Mouse (Mus musculus): ENCODE measurements around the gene AK157302.
"Not testable (repeated sequence)": the region's sequence is repeated elsewhere in the genome, so short reads cannot be mapped to it uniquely, and the experiment has no call there.

AK157302 gene

GRCm38 (mm10) chr13:21495080-21495479 lies at the start of gene AK157302:
AK157302 (plus strand) TSS chr13:21495223.
- DNase-seq (ENCODE audit: low spot score) = no peak

- no peak for DNase-seq (ENCODE audit: low spot score)
Measured at GRCm38 (mm10) chr13:21446796-21447195, 48.2 kb upstream of the AK157302 start.

- no peak for DNase-seq (ENCODE audit: low spot score)
Measured at GRCm38 (mm10) chr13:21447856-21448614, 47.0 kb upstream of the AK157302 start.

DNA sequence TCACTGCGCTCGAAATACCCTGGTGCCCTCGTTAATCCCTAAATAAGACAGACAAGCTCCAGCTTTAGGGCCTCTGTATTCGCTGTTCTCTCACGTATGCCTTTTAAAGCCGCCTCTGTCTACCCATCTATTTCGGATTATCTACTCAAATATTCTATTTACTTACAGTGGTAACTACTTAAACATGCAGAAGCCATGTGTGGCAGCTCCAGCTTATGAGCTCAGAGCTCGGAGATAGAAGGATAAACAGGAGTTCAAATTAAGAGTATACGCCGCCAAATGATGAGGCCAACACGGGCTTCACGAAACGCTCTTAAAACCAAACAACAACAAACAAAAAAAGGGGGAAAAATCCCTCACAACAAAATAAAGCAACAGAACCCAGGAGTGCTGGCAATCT lies 42.0 kb upstream of the AK157302 start:
- DNase-seq (ENCODE audit: low spot score) = no peak

DNA sequence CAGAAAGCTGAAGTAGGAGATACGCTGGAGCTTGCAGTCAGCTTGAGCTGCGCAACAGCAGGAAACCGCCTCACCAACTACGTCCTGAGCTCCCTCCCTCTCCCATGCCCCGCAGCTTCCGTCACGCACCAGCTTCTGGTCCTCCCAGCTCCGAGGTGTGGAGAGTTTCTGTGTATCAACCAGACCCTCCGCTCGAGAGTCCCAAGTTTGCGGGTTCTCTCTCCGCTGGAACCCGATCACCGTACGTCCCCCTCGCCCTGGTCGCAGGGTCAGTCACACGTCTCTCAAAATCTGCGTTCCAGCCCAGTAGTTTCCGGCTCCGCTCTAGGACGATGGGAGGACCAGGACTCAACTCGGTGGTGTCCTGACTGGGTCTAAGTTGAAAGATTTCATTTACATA lies 41.6 kb upstream of the AK157302 start, which contains the start of gene Zscan26:
Gene Zscan26 (minus strand): TSS at position 282 of the 400 bp plus-strand sequence.
- DNase-seq (ENCODE audit: low spot score) = peak; percentile 95

DNA sequence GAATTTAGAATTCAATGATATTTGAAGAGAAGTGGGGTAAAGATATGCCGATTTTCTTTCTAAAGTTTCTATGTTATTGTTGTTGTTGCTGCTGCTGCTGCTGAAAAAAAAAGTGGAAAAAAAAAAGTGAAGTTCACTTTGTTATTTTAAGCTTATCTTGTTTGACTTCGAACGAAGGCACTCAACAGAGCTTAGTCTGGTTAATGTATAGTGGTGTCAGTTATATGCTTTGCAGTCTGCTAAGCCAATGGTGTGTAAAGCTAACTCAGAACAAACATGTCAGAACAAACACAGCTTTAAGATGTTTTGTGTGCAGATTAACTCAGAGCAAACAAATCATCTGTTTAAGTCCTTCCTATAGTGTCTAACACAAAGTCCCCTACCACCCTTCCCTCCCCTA lies 40.9 kb upstream of the AK157302 start:
- no peak for DNase-seq (ENCODE audit: low spot score)

DNA sequence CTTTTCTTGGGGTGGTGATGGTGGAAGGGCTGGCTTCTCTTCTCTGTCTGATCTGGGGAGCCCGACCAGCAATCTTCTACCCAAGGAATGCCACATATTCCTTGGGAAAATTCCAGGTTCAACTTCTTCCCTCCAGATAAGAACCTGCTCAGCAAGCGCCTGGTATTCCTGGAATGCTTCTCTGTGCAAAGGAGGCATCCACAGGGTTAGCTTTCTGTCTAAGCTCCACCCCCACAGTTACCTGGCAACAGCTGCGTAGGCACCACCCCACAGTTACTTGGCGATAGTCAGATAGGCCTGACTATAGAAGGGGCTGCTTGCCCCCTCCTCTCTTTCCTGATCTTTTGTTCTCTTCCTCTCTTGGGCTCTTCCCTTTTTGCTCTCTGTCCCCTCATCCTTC lies 38.7 kb upstream of the AK157302 start:
- no peak for DNase-seq (ENCODE audit: low spot score)

GRCm38 (mm10) chr13:21462516-21462915 lies 32.5 kb upstream of the AK157302 start:
- DNase-seq (ENCODE audit: low spot score) = not testable (repeated sequence)

DNA sequence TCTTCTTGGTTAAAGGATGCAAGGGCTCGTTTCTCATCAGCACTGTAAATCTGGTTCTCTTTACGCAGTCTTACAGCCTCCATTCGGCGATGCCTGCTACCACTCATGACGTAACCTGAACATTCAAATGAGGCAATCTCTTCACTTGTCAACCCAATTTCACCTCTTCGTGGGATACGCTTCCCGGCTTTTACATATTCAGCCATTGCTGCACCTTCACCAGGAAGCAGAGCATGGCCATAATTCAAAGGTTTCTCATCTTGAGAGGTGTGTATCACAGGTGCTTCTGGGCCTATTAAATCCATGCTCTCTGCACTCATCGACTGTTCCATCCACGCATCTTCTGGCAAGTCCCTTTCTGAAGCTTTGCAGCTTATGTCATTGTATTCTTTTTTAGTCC lies 27.7 kb upstream of the AK157302 start:
- DNase-seq (ENCODE audit: low spot score) = no peak

- peak; percentile 93 for DNase-seq (ENCODE audit: low spot score)
Measured at GRCm38 (mm10) chr13:21468061-21469019, 26.7 kb upstream of the AK157302 start, which contains the start of gene Nkapl. Nkapl (minus strand) TSS chr13:21468509.

DNA sequence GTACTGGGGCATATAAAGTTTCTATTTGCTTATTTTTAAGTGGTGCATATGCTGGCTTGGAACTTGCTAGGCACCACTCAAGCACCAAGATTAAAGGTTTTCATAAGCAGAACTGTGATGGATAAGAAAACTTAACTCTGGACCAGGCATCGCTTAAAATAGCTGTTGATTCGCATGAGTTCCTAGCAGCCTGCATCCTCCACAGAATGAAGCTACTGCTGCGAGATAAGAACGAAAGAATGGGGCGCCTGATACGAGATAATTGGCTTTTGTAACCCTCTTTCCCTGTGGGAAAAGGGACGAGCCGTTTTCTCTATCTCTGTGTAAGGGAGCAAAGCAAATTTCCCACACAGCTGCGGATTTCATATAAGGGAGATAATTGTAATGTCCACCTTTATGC lies 25.9 kb upstream of the AK157302 start:
- no peak for DNase-seq (ENCODE audit: low spot score)

- no peak for DNase-seq (ENCODE audit: low spot score)
Measured at GRCm38 (mm10) chr13:21472427-21472826, 22.6 kb upstream of the AK157302 start.

DNA sequence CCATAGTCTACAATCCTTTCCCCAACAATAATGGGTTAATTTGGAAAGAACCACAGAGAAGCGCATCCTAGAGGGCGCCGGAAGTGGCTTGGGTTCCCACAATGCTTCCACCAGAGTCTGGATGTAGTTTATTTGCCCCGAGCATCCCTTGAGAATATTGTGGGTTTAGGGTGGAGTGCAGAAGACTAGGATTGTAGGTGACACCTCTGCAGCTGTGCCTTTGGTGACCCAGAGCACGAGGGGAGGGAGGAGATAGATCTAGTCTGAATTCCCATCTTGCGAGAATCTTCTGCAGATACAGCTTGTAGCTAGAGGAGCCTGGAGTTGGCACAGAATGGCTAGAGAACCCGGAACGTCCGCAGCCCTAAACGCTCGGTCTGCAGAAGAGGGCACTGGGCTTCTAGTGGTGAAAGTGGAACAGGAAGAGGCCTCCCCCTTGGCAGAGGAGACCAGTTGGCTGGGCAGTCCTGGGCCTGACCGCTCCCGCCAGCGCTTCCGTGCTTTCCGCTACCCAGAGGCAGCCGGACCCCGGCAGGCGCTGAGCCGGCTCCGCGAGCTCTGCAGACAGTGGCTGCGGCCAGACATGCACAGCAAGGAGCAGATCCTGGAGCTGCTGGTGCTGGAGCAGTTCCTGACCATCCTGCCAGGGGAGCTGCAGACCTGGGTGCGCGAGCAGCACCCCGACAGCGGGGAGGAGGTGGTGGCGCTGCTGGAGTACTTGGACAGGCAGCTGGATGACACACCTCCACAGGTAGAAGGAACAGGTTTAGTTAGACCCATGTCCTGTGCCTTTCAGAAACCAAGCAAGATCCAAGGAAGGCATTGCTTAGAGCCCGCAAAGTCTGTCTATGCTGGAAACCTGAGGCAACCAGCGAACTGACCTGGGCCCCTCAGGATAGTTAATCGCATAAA lies 16.0 kb upstream of the AK157302 start, which contains the start of the genes Zkscan4 and Gm10065:
Gene Zkscan4 (plus strand): TSS at position 149 of the 912 bp plus-strand sequence.
Gene Gm10065 (minus strand): TSS at position 683 of the 912 bp plus-strand sequence.
- peak; percentile 88 for DNase-seq (ENCODE audit: low spot score)

DNA sequence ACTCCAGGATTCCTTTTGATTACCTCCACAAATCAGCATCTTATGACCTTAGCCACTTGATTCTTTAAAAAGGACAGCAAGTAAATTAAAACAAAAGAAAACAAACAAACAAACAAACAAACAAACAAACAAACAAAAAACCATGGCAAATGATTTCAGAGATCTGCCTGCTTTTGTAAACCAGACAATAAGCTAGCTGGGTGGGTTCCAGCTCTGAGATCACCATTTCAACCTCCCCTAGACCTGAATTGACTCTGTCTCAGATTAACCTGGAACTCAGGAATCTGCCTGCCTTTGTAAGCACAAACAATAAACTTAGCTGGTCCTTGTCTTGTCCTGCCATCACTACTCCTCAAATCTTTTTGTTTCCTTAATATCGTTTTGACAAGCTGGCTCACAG lies 8.1 kb upstream of the AK157302 start:
- DNase-seq (ENCODE audit: low spot score) = no peak

- no peak for DNase-seq (ENCODE audit: low spot score)
Measured at GRCm38 (mm10) chr13:21492847-21493246, 2.2 kb upstream of the AK157302 start.

- DNase-seq (ENCODE audit: low spot score) = not testable (repeated sequence)
Measured at GRCm38 (mm10) chr13:21501182-21501581, 6.2 kb downstream of the AK157302 start, which contains the start of gene Gm11273. Gm11273 (minus strand) TSS chr13:21501418.

- no peak for DNase-seq (ENCODE audit: low spot score)
Measured at GRCm38 (mm10) chr13:21502296-21502695, 7.3 kb downstream of the AK157302 start.

DNA sequence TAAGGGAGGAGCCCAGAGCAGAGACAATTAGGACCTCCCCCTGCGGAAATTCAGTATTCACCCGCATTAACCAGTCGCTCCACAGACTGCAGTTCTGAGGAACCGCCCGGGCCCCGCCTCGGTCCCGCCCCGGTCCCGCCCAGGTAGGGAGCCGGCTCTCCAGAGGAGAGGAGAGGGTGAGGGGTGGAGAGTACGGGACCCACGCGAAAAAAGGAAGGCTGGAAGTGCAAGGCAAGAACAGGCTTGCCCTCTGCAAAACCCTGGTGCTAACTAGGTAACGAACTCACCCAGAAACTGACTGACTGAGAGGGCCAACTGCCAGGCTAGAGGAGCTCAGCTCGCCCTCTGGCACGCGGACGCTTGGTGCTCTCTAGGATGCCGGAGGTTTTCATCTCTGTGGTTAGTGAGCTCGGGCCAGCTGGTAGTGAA lies 11.2 kb downstream of the AK157302 start:
- peak; percentile 91 for DNase-seq (ENCODE audit: low spot score)

DNA sequence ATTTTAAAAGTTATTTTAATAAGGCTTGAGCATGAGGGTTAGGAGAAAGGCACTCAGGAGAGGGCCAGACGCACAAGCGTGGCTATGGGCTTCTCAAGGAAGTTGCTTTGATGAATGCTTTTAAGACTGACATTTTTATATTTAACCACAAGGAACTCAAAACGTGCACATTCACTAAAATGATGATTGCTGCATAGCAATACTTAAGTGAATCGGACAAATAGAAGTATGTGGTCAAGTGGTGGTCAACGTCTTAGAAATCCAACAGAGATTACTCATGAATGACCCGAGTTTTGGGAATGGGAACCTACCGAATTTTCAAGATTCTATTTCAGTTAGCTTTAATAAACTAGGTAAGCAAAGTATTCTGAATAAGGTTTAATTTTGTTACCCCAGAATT lies 35.1 kb downstream of the AK157302 start:
- DNase-seq (ENCODE audit: low spot score) = peak; percentile 34

DNA sequence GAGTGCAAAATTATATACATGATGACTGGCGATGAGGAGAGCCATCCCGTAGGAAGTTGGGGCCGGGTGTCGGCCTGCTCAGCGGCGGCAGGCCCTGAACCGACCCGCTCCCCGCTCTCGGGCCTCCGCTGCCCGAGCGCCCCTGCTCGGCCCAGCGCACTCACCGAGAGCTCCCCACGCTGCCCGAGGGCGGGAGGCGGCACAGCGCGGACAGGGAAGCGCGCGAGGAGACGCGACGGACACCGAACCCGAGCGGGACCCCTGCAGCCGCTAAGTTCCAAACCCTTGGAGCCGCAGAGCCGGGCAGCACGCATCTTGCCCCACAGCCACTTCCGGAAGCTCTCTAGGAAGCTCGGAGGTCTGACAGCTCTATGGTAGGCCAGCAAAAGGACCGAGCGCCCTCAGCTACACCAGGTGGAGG lies 35.8 kb downstream of the AK157302 start, which contains the start of gene Zkscan8:
Gene Zkscan8 (minus strand): TSS at position 340 of the 421 bp plus-strand sequence.
- DNase-seq (ENCODE audit: low spot score) = peak; percentile 91

DNA sequence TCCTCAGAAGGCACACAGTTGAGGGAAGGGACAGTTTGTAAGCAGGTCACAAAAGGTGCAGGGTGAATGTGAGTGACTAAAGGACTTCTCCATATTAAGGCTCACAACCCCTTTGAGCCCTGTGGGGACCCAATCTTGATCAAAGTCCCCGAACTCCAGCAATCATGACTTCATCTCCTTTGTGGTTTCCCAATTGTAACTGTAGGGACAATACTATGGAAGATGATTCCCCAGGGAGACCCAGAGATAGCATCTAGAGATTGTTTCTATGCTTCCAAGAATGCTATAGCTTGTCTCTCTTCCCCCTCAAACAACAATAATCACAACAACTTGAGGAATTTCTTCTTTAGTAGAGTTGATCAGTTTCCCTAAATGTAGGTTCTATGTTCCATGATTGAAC lies 47.7 kb downstream of the AK157302 start, which contains the start of gene Olfr1366:
Gene Olfr1366 (minus strand): TSS at position 101 of the 400 bp plus-strand sequence.
- DNase-seq (ENCODE audit: low spot score) = no peak

Data from embryo, embryonic 10.5 days (tissue).